Mouse (Mus musculus): ENCODE measurements around the gene Ppil6. TPM values are rescaled to one million over a fixed set of nuclear protein-coding genes. Genes with fewer than 3 reads are reported as not detected.

Gene Ppil6
- polyA plus RNA-seq, 1 experiment from 2014 or later = 0.84 TPM

GRCm38 (mm10) chr10:41518508-41518980, 28.3 kb downstream of the Ppil6 start:
- ATAC-seq (ENCODE audit: low FRiP score, low read depth) = peak; percentile 55
- under 1% methylated on average over 23 of the region's 23 CpGs for WGBS
- Histone ChIP-seq H3K9me3 (no peaks in the 10 kb centered on the region), H3K27me3 (no peaks in the 10 kb centered on the region), H3K27ac (peak overlapping the region; percentile 94), H3K4me3 (peak overlapping the region; percentile 93), H3K9ac (peak overlapping the region; percentile 93), H3K4me1 (peaks cover 25% of the 10 kb centered on the region), H3K4me2 (replicated peaks) (peak overlapping the region; percentile 82), H3K36me3 (peaks cover 6% of the 10 kb centered on the region; the same call in 1 of the 2 replicates)

GRCm38 (mm10) chr10:41518981-41519618, 28.9 kb downstream of the Ppil6 start, which contains the start of gene Cd164:
TSS of gene Cd164 (plus strand) at chr10:41519414.
- peak; percentile 94 for ATAC-seq (ENCODE audit: low FRiP score, low read depth)
- WGBS = under 1% methylated on average over 67 of the region's 69 CpGs
- H3K27me3 ChIP-seq = no peaks in the 10 kb centered on the region
- peaks cover 25% of the 10 kb centered on the region for H3K4me1 ChIP-seq
- peak within 1 kb of the TSS; percentile 93 for H3K9ac ChIP-seq
- H3K4me3 ChIP-seq = peak within 1 kb of the TSS; percentile 93
- H3K36me3 ChIP-seq = peaks cover 11% of the 10 kb centered on the region; the same call in 1 of the 2 replicates
- H3K27ac ChIP-seq = peak within 1 kb of the TSS; percentile 94
- peak within 1 kb of the TSS; percentile 82 for H3K4me2 ChIP-seq (replicated peaks)
- H3K9me3 ChIP-seq = no peaks in the 10 kb centered on the region

GRCm38 (mm10) chr10:41519640-41520409, 29.6 kb downstream of the Ppil6 start:
- peak overlapping the region; percentile 94 for H3K27ac ChIP-seq
- H3K27me3 ChIP-seq = no peaks in the 10 kb centered on the region
- H3K4me3 ChIP-seq = peak overlapping the region; percentile 93
- H3K4me2 ChIP-seq (replicated peaks) = peak overlapping the region; percentile 82
- WGBS = under 1% methylated on average over 65 of the region's 65 CpGs
- H3K9ac ChIP-seq = peak overlapping the region; percentile 93
- H3K9me3 ChIP-seq = no peaks in the 10 kb centered on the region
- peaks cover 17% of the 10 kb centered on the region for H3K36me3 ChIP-seq
- ATAC-seq (ENCODE audit: low FRiP score, low read depth) = peak; percentile 60
- peaks cover 25% of the 10 kb centered on the region for H3K4me1 ChIP-seq

- Histone ChIP-seq H3K9ac (peak overlapping the region; percentile 93), H3K9me3 (no peaks in the 10 kb centered on the region), H3K27me3 (no peaks in the 10 kb centered on the region), H3K27ac (no peak overlapping the region), H3K4me1 (peaks cover 25% of the 10 kb centered on the region), H3K4me2 (replicated peaks) (peak overlapping the region; percentile 82), H3K36me3 (peaks cover 19% of the 10 kb centered on the region), H3K4me3 (peak overlapping the region; percentile 93)
- no peak for ATAC-seq (ENCODE audit: low FRiP score, low read depth)
- WGBS = 6% methylated on average over 5 of the region's 5 CpGs
Measured at GRCm38 (mm10) chr10:41520410-41520673, 30.1 kb downstream of the Ppil6 start.

- WGBS = 70% methylated on average over 3 of the region's 3 CpGs
- no peaks in the 10 kb centered on the region for H3K9me3 ChIP-seq
- no peaks in the 10 kb centered on the region for H3K27me3 ChIP-seq
- no peak overlapping the region for H3K27ac ChIP-seq
- no peak overlapping the region for H3K4me3 ChIP-seq
- H3K9ac ChIP-seq = no peak overlapping the region
- no peak for ATAC-seq (ENCODE audit: low FRiP score, low read depth)
- H3K4me1 ChIP-seq = peaks cover 25% of the 10 kb centered on the region
- peaks cover 36% of the 10 kb centered on the region for H3K36me3 ChIP-seq
- 0 out of 2 replicates have a peak overlapping the region, but pooled peaks have one; percentile 25 for H3K4me2 ChIP-seq (replicated peaks)
Measured at GRCm38 (mm10) chr10:41523386-41523785, 33.1 kb downstream of the Ppil6 start.

- no peaks in the 10 kb centered on the region for H3K9me3 ChIP-seq
- peaks cover 24% of the 10 kb centered on the region for H3K4me1 ChIP-seq
- no peak overlapping the region for H3K4me3 ChIP-seq
- no peak overlapping the region for H3K4me2 ChIP-seq (replicated peaks)
- no peaks in the 10 kb centered on the region for H3K27me3 ChIP-seq
- H3K9ac ChIP-seq = no peak overlapping the region
- WGBS = 80% methylated on average over 1 of the region's 1 CpGs
- H3K36me3 ChIP-seq = peaks cover 57% of the 10 kb centered on the region
- ATAC-seq (ENCODE audit: low FRiP score, low read depth) = no peak
- no peak overlapping the region for H3K27ac ChIP-seq
Measured at GRCm38 (mm10) chr10:41525696-41526095, 35.5 kb downstream of the Ppil6 start.

GRCm38 (mm10) chr10:41529972-41530371, 39.7 kb downstream of the Ppil6 start:
- Histone ChIP-seq H3K36me3 (peaks cover 74% of the 10 kb centered on the region), H3K27ac (no peak overlapping the region), H3K4me3 (no peak overlapping the region), H3K27me3 (no peaks in the 10 kb centered on the region), H3K9me3 (no peaks in the 10 kb centered on the region), H3K4me2 (replicated peaks) (no peak overlapping the region), H3K9ac (no peak overlapping the region), H3K4me1 (no peaks in the 10 kb centered on the region)
- WGBS = 83% methylated on average over 5 of the region's 5 CpGs
- no peak for ATAC-seq (ENCODE audit: low FRiP score, low read depth)

GRCm38 (mm10) chr10:41535991-41536390, 45.8 kb downstream of the Ppil6 start:
- H3K4me2 ChIP-seq (replicated peaks) = no peak overlapping the region
- 92% methylated on average over 2 of the region's 2 CpGs for WGBS
- no peak overlapping the region for H3K9ac ChIP-seq
- peaks cover 70% of the 10 kb centered on the region for H3K36me3 ChIP-seq
- H3K4me3 ChIP-seq = no peak overlapping the region
- no peak overlapping the region for H3K27ac ChIP-seq
- no peak for ATAC-seq (ENCODE audit: low FRiP score, low read depth)
- no peaks in the 10 kb centered on the region for H3K27me3 ChIP-seq
- no peaks in the 10 kb centered on the region for H3K4me1 ChIP-seq
- no peaks in the 10 kb centered on the region for H3K9me3 ChIP-seq

GRCm38 (mm10) chr10:41536714-41537113, 46.5 kb downstream of the Ppil6 start:
- Histone ChIP-seq H3K36me3 (peaks cover 64% of the 10 kb centered on the region), H3K4me1 (no peaks in the 10 kb centered on the region), H3K27me3 (no peaks in the 10 kb centered on the region), H3K4me3 (no peak overlapping the region), H3K9ac (no peak overlapping the region), H3K9me3 (no peaks in the 10 kb centered on the region), H3K4me2 (replicated peaks) (no peak overlapping the region), H3K27ac (no peak overlapping the region)
- WGBS = 89% methylated on average over 1 of the region's 1 CpGs
- ATAC-seq (ENCODE audit: low FRiP score, low read depth) = no peak

- no peak overlapping the region for H3K4me3 ChIP-seq
- peaks cover 63% of the 10 kb centered on the region for H3K36me3 ChIP-seq
- H3K4me1 ChIP-seq = no peaks in the 10 kb centered on the region
- no peak overlapping the region for H3K27ac ChIP-seq
- no peaks in the 10 kb centered on the region for H3K9me3 ChIP-seq
- ATAC-seq (ENCODE audit: low FRiP score, low read depth) = no peak
- 91% methylated on average over 4 of the region's 4 CpGs for WGBS
- no peak overlapping the region for H3K9ac ChIP-seq
- H3K4me2 ChIP-seq (replicated peaks) = no peak overlapping the region
- H3K27me3 ChIP-seq = no peaks in the 10 kb centered on the region
Measured at GRCm38 (mm10) chr10:41537226-41537982, 47.2 kb downstream of the Ppil6 start.

- H3K27ac ChIP-seq = no peak overlapping the region
- H3K4me2 ChIP-seq (replicated peaks) = no peak overlapping the region
- H3K36me3 ChIP-seq = peaks cover 57% of the 10 kb centered on the region
- no peaks in the 10 kb centered on the region for H3K9me3 ChIP-seq
- no peaks in the 10 kb centered on the region for H3K27me3 ChIP-seq
- H3K4me3 ChIP-seq = no peak overlapping the region
- no peak overlapping the region for H3K9ac ChIP-seq
- no peak for ATAC-seq (ENCODE audit: low FRiP score, low read depth)
- H3K4me1 ChIP-seq = no peaks in the 10 kb centered on the region
- WGBS = 91% methylated on average over 3 of the region's 3 CpGs
Measured at GRCm38 (mm10) chr10:41537983-41538330, 47.7 kb downstream of the Ppil6 start.

- H3K9ac ChIP-seq = no peak overlapping the region
- H3K36me3 ChIP-seq = peaks cover 47% of the 10 kb centered on the region
- H3K4me2 ChIP-seq (replicated peaks) = no peak overlapping the region
- H3K4me3 ChIP-seq = no peak overlapping the region
- H3K27me3 ChIP-seq = no peaks in the 10 kb centered on the region
- 97% methylated on average over 4 of the region's 4 CpGs for WGBS
- no peak overlapping the region for H3K27ac ChIP-seq
- H3K9me3 ChIP-seq = no peaks in the 10 kb centered on the region
- no peak for ATAC-seq (ENCODE audit: low FRiP score, low read depth)
- no peaks in the 10 kb centered on the region for H3K4me1 ChIP-seq
Measured at GRCm38 (mm10) chr10:41538986-41539385, 48.7 kb downstream of the Ppil6 start.
